Mouse (Mus musculus) hindbrain, embryonic 12.5 days (tissue): Measurements from ENCODE around the gene Gm17660. TPM values are rescaled to one million over a fixed set of nuclear protein-coding genes. Genes with fewer than 3 reads are reported as not detected.

Source experiments
- ATAC-seq: fragments of 200-750 bp; cut with Nextera tagmentation; 2 replicates; pipeline ENCODE4 v1.8.0; 2017; ENCODE audit warnings: moderate TSS enrichment; ENCODE audit not compliant: low FRiP score
- H3K27ac ChIP-seq: fragments of 300-500 bp; sonication (generic); 2 replicates; pipeline ENCODE4 v1.5.1; 2016; ENCODE audit warnings: mild to moderate bottlenecking
- H3K27me3 ChIP-seq: fragments of 300-500 bp; sonication (generic); 2 replicates; pipeline ENCODE4 v1.6.1; 2016; ENCODE audit warnings: mild to moderate bottlenecking
- H3K36me3 ChIP-seq: fragments of 300-500 bp; sonication (generic); 2 replicates; pipeline ENCODE4 v1.6.1; 2016; ENCODE audit warnings: mild to moderate bottlenecking
- H3K4me1 ChIP-seq: fragments of 300-500 bp; sonication (generic); 2 replicates; pipeline ENCODE4 v1.6.1; 2016
- H3K4me2 ChIP-seq: fragments of 300-500 bp; sonication (generic); replicated peaks from 2 replicates; pipeline ENCODE4 v1.6.1; 2016; ENCODE audit warnings: mild to moderate bottlenecking
- H3K4me3 ChIP-seq: fragments of 300-500 bp; sonication (generic); 2 replicates; pipeline ENCODE4 v1.5.1; 2016; ENCODE audit warnings: mild to moderate bottlenecking
- H3K9ac ChIP-seq: fragments of 300-500 bp; sonication (generic); 2 replicates; pipeline ENCODE4 v1.6.1; 2016; ENCODE audit warnings: mild to moderate bottlenecking, moderate library complexity
- H3K9me3 ChIP-seq: fragments of 300-500 bp; sonication (generic); replicated peaks from 2 replicates; pipeline ENCODE4 v1.6.1; 2016; ENCODE audit warnings: mild to moderate bottlenecking
- WGBS: fragments of 180-500 bp; shearing (Covaris S2); methylation state at CpG from one replicate; pipeline ENCODE4 v1.1.7; 2016; 5-methylcytosine and 5-hydroxymethylcytosine counted together
- polyA plus RNA-seq: library from polyadenylated mRNA; unstranded; fragments of >200 nt; fragmentation: Nextera tagmentation; extraction: Ambion mirVana; gene quantifications from 2 replicates; pipeline ENCODE4 v1.2.1, GENCODE M21; 2016

Gene Gm17660
- polyA plus RNA-seq, 1 experiment from 2014 or later, result not detected

DNA sequence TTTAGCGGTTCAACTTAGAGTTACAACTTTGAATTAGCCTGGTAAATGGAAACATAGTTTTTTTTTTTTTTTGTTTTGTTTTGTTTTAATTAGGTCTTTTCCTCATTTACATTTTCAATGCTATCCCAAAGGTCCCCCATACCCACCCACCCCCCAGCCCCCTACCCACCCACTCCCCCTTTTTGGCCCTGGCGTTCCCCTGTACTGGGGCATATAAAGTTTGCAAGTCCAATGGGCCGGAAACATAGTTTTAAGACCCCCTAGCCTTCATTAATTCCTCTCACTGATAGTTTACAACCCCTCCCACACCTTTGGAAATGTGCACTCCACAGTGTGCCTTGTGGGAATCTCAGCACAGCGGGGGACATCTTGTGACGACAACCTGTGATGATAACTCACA is 3.8 kb downstream of the Gm17660 start:
- H3K4me3 ChIP-seq, result no peak overlapping the region
- 73% methylated on average over 5 of the region's 5 CpGs for WGBS
- H3K9me3 ChIP-seq, result no peaks in the 10 kb centered on the region
- peak overlapping the region; percentile 83; the same call in 1 of the 2 replicates for H3K27ac ChIP-seq
- peak; percentile 81 for ATAC-seq
- H3K4me1 ChIP-seq, result peaks cover 14% of the 10 kb centered on the region
- H3K4me2 ChIP-seq, result no peak overlapping the region
- H3K9ac ChIP-seq, result no peak overlapping the region
- H3K36me3 ChIP-seq, result no peaks in the 10 kb centered on the region
- no peaks in the 10 kb centered on the region for H3K27me3 ChIP-seq

DNA sequence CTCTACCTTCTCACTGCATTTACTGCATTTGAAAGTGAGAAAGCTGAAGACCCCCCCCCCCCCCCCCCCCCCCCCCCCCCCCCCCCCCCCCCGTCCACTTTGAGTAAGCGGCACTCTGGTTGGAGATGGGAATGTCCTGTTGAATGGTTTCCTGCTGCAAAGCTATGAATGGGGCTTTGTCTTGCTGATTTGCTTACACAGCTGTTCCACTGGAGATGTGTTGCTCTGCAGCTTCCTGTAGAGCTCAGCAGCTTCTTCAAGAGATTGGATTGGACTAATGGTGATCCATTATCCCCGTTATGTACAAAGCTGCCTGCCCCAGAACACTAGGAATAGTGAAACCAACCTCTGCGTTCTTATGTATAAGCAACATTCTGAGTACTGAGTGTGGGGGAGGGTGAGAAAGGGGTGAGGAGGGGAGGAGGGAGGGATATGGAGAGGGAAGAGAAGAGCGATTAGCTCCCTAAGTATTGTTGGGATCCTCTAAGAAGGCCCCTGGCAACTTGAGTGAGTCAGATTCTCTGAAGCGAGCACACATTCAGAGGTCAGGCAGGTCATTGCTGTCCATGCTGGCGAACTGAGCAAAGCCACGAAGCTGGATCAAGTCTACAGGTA is 5.0 kb downstream of the Gm17660 start:
- WGBS, result 6% methylated on average over 6 of the region's 8 CpGs
- H3K4me1 ChIP-seq, result peaks cover 14% of the 10 kb centered on the region
- H3K27ac ChIP-seq, result peak overlapping the region; percentile 83
- H3K27me3 ChIP-seq, result no peaks in the 10 kb centered on the region
- H3K9ac ChIP-seq, result no peak overlapping the region; the same call in 1 of the 2 replicates
- ATAC-seq, result peak; percentile 91
- H3K4me2 ChIP-seq, result peak overlapping the region; percentile 35
- no peaks in the 10 kb centered on the region for H3K36me3 ChIP-seq
- H3K4me3 ChIP-seq, result no peak overlapping the region
- H3K9me3 ChIP-seq, result no peaks in the 10 kb centered on the region

DNA sequence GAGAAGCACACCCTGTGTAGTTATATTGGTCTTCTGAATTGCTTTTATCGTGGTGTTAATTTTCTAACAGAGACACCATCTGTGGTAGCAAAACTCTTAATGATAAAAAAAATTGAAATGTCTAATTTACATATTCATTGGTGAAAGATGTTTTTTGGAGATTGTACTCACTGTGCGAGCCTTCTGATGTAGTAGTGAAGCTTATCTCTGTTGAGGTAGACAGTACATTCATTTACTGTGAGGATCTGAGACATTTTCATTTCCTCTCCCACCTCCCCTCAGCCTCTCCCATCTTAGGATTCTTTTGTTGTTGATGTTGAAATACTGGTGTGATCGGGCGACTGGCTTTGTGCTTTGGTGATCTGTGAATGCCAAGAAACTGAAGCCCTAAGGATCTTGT is 6.4 kb downstream of the Gm17660 start:
- no peaks in the 10 kb centered on the region for H3K27me3 ChIP-seq
- H3K27ac ChIP-seq, result no peak overlapping the region
- no peak overlapping the region for H3K4me3 ChIP-seq
- ATAC-seq, result no peak
- no peak overlapping the region for H3K4me2 ChIP-seq
- no peaks in the 10 kb centered on the region for H3K9me3 ChIP-seq
- WGBS, result 64% methylated on average over 4 of the region's 4 CpGs
- peaks cover 14% of the 10 kb centered on the region for H3K4me1 ChIP-seq
- H3K9ac ChIP-seq, result no peak overlapping the region
- H3K36me3 ChIP-seq, result no peaks in the 10 kb centered on the region

DNA sequence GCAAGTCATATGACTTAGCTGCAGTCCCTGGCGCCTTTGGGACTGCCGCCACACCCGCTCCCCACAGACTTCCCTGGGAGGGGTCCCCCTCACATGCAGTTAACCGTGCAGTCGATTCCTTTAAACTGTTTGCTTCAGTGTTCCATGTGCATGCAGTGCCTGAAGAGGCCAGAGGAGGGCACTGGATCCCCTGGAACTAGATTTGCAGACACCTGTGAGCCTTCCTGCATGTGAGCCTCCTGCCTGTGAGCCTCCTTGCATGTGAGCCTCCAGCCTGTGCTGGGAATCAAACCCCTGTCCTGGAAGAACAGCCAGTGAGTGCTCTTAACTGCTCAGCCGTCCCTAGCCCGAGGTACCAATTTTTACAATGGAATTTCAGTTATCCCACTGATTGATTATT is 8.7 kb downstream of the Gm17660 start:
- Histone ChIP-seq H3K27me3 (no peaks in the 10 kb centered on the region), H3K4me3 (no peak overlapping the region), H3K36me3 (peaks cover 8% of the 10 kb centered on the region), H3K9ac (no peak overlapping the region), H3K9me3 (no peaks in the 10 kb centered on the region), H3K4me1 (peaks cover 14% of the 10 kb centered on the region), H3K4me2 (no peak overlapping the region), H3K27ac (no peak overlapping the region)
- ATAC-seq, result no peak
- WGBS, result 87% methylated on average over 7 of the region's 7 CpGs

DNA sequence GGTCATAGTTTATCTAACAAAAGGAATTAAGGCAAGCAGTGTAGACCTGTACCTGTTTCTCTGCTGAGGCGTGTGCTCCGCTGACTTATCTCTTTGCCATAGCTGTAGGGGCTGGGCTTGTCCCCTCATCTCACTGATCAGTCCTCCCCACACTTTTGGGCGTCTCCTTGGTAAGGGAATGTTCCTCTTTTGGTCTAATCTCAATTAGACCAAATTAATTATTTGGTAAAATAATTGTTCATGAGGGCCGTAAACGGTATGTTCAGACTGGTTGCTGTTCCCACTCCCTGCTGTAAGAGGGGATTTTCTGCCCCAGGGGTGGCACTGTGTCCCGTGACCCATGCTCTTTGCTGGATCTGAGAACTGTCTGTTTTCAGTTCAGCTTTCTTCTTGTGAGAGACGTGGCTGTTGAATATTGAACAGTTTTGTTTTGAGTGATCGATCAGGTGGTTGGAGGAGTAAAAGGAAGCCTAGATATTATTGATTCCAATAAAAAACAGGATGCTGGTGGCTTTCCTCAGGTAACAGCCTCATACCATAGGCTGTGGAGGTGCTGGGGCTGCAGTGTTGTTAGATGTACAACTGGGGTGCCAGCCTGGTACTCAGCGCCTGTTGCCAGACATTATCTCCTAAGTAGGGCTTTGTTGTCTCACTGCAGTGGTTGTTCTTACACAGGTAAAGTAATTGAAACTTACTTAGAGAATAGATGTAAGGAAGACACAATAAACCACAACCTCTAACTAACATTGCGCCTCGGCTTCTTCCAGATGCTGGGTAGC is 14.4 kb downstream of the Gm17660 start:
- H3K9ac ChIP-seq, result no peak overlapping the region
- peaks cover 51% of the 10 kb centered on the region for H3K36me3 ChIP-seq
- ATAC-seq, result no peak
- H3K4me1 ChIP-seq, result no peaks in the 10 kb centered on the region
- 94% methylated on average over 11 of the region's 11 CpGs for WGBS
- no peaks in the 10 kb centered on the region for H3K9me3 ChIP-seq
- H3K4me3 ChIP-seq, result no peak overlapping the region
- H3K27ac ChIP-seq, result no peak overlapping the region
- H3K27me3 ChIP-seq, result no peaks in the 10 kb centered on the region
- no peak overlapping the region for H3K4me2 ChIP-seq

DNA sequence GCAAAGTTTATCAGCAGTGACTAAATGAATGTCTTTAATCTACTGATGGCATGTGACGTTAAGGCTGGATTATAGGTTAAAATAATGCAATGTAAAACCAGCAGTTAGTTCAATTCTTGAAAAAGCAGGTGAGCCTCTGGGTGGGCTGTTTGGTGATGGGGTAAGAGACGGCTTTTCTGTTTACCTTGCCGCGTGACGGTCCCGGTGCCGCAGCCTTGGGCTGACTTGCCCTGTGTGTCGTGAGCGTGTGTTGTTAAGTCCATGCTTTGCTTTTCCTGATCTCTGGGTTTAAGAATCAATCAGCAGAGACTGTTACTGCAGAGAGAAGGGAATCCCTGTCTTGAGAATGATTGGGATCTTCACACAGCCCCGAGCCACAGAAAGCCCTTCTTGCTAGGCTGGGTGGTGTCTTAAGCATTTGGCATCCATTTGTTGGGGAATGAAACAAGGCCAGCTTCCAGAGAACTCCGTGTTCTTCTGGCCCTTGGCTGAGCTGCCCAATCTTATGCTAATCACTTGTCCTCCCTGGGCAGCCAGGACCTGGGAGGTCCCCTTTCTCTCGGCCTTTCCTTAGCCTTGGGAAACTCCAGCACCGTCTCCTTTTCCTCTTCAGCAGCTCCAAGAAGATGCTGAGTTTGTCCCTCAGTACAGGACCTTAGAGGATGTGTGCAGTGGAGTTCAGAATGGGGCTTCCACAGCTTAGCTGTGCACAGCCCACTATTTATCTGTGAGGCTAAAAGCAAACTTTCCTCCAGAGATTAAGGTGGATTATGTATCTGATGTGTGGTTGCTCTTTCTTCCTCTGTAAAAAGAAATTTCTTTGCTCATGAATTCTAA is 15.3 kb downstream of the Gm17660 start:
- Histone ChIP-seq H3K27me3 (no peaks in the 10 kb centered on the region), H3K9me3 (no peaks in the 10 kb centered on the region), H3K4me1 (no peaks in the 10 kb centered on the region), H3K9ac (no peak overlapping the region), H3K27ac (no peak overlapping the region), H3K36me3 (peaks cover 51% of the 10 kb centered on the region), H3K4me2 (no peak overlapping the region), H3K4me3 (no peak overlapping the region)
- 83% methylated on average over 13 of the region's 13 CpGs for WGBS
- ATAC-seq, result no peak

DNA sequence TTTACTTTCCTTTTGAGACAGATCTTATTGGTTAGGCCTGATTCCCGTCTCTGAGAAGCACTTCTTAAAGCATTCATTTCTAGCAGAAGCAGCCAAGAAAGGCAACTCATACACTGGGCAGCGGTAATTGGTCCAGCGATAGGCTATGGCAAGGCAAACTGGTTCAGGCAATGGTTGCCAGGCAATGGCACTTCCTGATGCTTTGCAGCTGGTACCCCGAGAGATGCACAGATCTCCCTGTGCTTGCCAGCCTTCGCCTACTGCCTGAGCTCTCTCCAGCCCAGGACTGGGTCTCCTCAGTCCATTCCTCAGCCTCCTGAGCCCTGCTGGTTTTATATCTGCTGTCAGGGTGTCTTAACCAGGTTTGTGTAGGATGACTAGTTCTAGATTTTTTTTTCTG is 17.0 kb downstream of the Gm17660 start:
- Histone ChIP-seq H3K27me3 (no peaks in the 10 kb centered on the region), H3K4me3 (no peak overlapping the region), H3K36me3 (peaks cover 54% of the 10 kb centered on the region), H3K4me1 (no peaks in the 10 kb centered on the region), H3K9me3 (no peaks in the 10 kb centered on the region), H3K4me2 (no peak overlapping the region), H3K27ac (no peak overlapping the region), H3K9ac (no peak overlapping the region)
- ATAC-seq, result no peak
- WGBS, result 88% methylated on average over 5 of the region's 5 CpGs

DNA sequence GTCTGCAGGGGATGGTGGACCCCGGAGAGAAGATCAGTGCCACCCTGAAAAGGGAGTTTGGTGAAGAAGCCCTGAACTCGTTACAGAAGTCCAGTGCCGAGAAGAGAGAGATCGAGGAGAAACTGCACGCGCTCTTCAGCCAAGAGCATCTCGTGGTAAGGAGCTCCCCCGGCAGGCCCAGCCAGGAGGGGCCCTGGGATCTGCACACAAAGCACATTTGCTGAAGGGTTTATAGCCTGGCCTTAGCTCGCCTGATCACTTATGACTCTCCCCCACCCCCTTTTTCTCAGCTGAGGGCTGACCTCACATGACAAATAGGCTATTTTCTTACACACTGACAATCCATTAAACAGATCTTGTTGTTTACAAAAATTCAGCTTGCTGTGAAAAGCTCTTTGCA is 17.8 kb downstream of the Gm17660 start:
- Histone ChIP-seq H3K27me3 (no peaks in the 10 kb centered on the region), H3K4me1 (no peaks in the 10 kb centered on the region), H3K27ac (no peak overlapping the region), H3K36me3 (peaks cover 56% of the 10 kb centered on the region), H3K9me3 (no peaks in the 10 kb centered on the region), H3K4me2 (no peak overlapping the region), H3K4me3 (no peak overlapping the region), H3K9ac (no peak overlapping the region)
- 84% methylated on average over 9 of the region's 9 CpGs for WGBS
- ATAC-seq, result no peak

DNA sequence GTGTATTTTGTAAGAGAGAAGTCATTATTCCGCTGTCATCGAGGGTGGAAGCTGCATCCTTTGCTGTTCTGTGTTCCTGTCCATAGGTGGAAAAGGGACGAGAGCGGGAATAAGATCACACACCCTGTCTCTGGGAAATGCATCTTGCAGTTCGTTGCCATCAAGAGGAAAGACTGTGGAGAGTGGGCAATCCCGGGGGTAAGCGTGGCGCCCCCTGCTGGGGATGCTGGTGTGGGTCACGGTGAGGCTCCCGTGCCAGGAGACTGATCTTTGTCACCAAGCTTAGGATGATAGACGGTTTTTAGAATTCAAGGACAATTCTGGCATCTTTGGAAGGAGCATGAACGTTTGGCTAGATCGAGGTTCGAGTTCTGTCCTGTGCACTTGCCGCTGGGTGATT is 19.4 kb downstream of the Gm17660 start:
- Histone ChIP-seq H3K4me2 (no peak overlapping the region), H3K36me3 (peaks cover 47% of the 10 kb centered on the region), H3K27ac (no peak overlapping the region), H3K9ac (no peak overlapping the region), H3K9me3 (no peaks in the 10 kb centered on the region), H3K4me3 (no peak overlapping the region), H3K4me1 (no peaks in the 10 kb centered on the region), H3K27me3 (no peaks in the 10 kb centered on the region)
- WGBS, result 69% methylated on average over 15 of the region's 15 CpGs
- no peak for ATAC-seq

DNA sequence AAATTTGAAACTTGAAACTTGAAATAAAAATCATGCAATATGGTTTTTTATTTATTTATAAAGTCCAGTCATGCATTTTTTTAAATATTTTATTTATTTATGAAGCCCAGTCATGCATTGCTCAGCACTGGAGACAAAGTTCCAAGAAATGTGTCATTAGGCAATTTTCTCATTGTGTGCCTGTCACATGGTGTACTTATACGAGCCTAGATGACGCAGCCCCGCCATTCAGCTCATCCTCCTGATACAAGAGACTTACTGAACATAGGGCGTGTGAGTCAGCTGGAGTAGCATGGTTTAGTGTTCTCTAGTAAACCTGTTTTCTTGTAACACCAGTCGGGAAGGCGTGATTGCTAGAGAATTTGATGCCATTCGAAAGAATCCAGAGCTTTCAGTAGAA is 21.1 kb downstream of the Gm17660 start:
- Histone ChIP-seq H3K4me1 (no peaks in the 10 kb centered on the region), H3K27ac (no peak overlapping the region), H3K9me3 (no peaks in the 10 kb centered on the region), H3K4me2 (no peak overlapping the region), H3K27me3 (no peaks in the 10 kb centered on the region), H3K36me3 (peaks cover 44% of the 10 kb centered on the region), H3K4me3 (no peak overlapping the region), H3K9ac (no peak overlapping the region)
- WGBS, result 86% methylated on average over 7 of the region's 7 CpGs
- no peak for ATAC-seq

DNA sequence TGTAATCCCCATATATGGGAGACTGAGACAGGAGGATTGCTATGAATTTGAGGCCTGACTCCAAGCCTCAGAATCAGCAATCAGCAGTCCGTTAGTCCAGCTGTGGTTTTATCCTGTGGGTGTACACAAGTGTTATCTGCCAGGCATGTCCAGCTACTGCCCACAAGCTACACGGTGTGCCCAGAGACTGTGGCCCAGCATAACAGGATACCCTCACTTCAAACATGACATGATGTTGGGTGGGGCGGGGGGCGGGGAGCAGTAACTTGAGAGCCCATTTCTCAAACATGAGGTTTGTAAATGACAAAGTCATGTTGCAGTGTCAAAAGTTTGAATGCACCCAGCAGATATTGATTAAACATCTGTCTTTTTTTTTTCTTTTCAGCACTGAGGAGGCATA is 21.6 kb downstream of the Gm17660 start:
- Histone ChIP-seq H3K9ac (no peak overlapping the region), H3K4me3 (no peak overlapping the region), H3K27ac (no peak overlapping the region), H3K4me1 (no peaks in the 10 kb centered on the region), H3K4me2 (no peak overlapping the region), H3K36me3 (peaks cover 44% of the 10 kb centered on the region), H3K27me3 (no peaks in the 10 kb centered on the region), H3K9me3 (no peaks in the 10 kb centered on the region)
- 92% methylated on average over 4 of the region's 4 CpGs for WGBS
- ATAC-seq, result no peak

DNA sequence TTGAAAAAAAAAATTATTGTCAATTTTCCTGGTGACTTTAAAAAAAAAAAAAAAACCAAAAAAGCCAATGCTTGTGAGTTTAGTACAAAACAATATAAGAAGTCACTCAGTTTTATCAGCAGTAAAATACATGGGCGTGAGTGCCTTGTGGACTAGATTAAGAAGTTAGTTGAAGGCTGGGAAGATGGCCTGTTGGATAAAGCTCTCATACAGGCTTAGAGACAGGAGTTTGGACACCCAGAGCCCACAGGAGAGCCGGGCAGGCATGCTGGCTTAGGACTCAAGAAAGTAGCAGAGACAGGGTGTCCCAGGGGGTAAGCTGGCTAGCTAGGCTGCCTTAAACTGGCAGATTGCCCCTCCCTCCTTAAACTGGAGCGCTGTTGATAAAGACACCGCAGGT is 22.5 kb downstream of the Gm17660 start:
- Histone ChIP-seq H3K36me3 (peaks cover 42% of the 10 kb centered on the region), H3K9ac (no peak overlapping the region), H3K4me1 (no peaks in the 10 kb centered on the region), H3K27me3 (no peaks in the 10 kb centered on the region), H3K27ac (no peak overlapping the region), H3K4me3 (no peak overlapping the region), H3K9me3 (no peaks in the 10 kb centered on the region), H3K4me2 (no peak overlapping the region)
- ATAC-seq, result no peak
- WGBS, result 95% methylated on average over 4 of the region's 4 CpGs
